Mouse (Mus musculus) G1E (cell line): ENCODE data around the gene Trex1.

ENCODE experiments used
- CTCF ChIP-seq: IDR thresholded peaks from 2 replicates; pipeline ENCODE4 v1.5.1; 2012; ENCODE audit warnings: low read depth, low read length, inconsistent platforms, mixed read lengths
- POLR2AphosphoS5 ChIP-seq: IDR thresholded peaks from 2 replicates; pipeline ENCODE4 v1.6.1; 2012; ENCODE audit warnings: low read depth, low read length, inconsistent platforms; ENCODE audit not compliant: insufficient replicate concordance

DNA sequence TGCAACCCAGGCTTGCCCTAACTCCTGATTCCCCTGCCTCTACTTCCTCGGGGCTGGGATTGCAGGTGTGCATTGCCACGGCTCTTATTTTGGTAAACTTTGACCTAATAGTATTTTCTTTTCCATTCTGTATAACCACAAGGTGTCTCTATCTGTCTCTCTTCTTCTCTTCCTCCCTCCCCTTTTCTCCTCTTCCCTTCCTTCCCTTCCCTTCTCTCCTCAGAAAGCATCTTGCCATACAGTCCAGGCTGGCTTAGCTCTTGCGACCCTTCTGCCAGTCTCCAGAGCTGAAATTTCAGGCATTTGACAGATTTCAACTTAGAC lies 8.9 kb downstream of the Trex1 start:
- TF ChIP-seq POLR2AphosphoS5 (no peak), CTCF (no peak)
